Mouse (Mus musculus) left cerebral cortex, adult 11 months (tissue): ENCODE data around the gene Ccser1.
A peak's percentile ranks its signal among the peaks of the same experiment; 100 is the strongest.

Source experiments
- DNase-seq: peaks from one replicate; pipeline ENCODE4 v3.0.0; 2022; ENCODE audit warnings: low spot score

Ccser1 gene

GRCm38 (mm10) chr6:62055276-62055675, 875.2 kb downstream of the Ccser1 start:
- no peak for DNase-seq

GRCm38 (mm10) chr6:62066363-62067023, 886.4 kb downstream of the Ccser1 start:
- DNase-seq: no peak

- no peak for DNase-seq
Measured at GRCm38 (mm10) chr6:62067024-62067380, 886.9 kb downstream of the Ccser1 start.

- no peak for DNase-seq
Measured at GRCm38 (mm10) chr6:62105464-62105863, 925.3 kb downstream of the Ccser1 start.

GRCm38 (mm10) chr6:62132531-62132930, 952.4 kb downstream of the Ccser1 start:
- no peak for DNase-seq

- no peak for DNase-seq
Measured at GRCm38 (mm10) chr6:62160320-62160719, 980.2 kb downstream of the Ccser1 start.

- no peak for DNase-seq
Measured at GRCm38 (mm10) chr6:62162596-62162995, 982.5 kb downstream of the Ccser1 start.

- no peak for DNase-seq
Measured at GRCm38 (mm10) chr6:62163826-62164225, 983.7 kb downstream of the Ccser1 start.

GRCm38 (mm10) chr6:62196496-62197188, 1016.5 kb downstream of the Ccser1 start:
- DNase-seq: no peak

- peak; percentile 7 for DNase-seq
Measured at GRCm38 (mm10) chr6:62198768-62199167, 1018.6 kb downstream of the Ccser1 start.

- no peak for DNase-seq
Measured at GRCm38 (mm10) chr6:62205013-62205412, 1024.9 kb downstream of the Ccser1 start.

GRCm38 (mm10) chr6:62221856-62222255, 1041.7 kb downstream of the Ccser1 start:
- DNase-seq: no peak

GRCm38 (mm10) chr6:62263899-62264298, 1083.8 kb downstream of the Ccser1 start:
- no peak for DNase-seq

GRCm38 (mm10) chr6:62264525-62264924, 1084.4 kb downstream of the Ccser1 start:
- DNase-seq: no peak

GRCm38 (mm10) chr6:62281256-62281655, 1101.1 kb downstream of the Ccser1 start:
- DNase-seq: no peak

- DNase-seq: peak; percentile 15
Measured at GRCm38 (mm10) chr6:62301576-62302312, 1121.6 kb downstream of the Ccser1 start.

- DNase-seq: no peak
Measured at GRCm38 (mm10) chr6:62318627-62319026, 1138.5 kb downstream of the Ccser1 start.

- no peak for DNase-seq
Measured at GRCm38 (mm10) chr6:62340319-62340718, 1160.2 kb downstream of the Ccser1 start.

- no peak for DNase-seq
Measured at GRCm38 (mm10) chr6:62367802-62368201, 1187.7 kb downstream of the Ccser1 start.
